Mouse (Mus musculus) hindbrain, postnatal 0 days (tissue): ENCODE results near the gene Fbln1. TPM values are rescaled to one million over a fixed set of nuclear protein-coding genes. Genes with fewer than 3 reads are reported as not detected.

Experiments used
- ATAC-seq: fragments of 200-750 bp; cut with Nextera tagmentation; 2 replicates; pipeline ENCODE4 v1.8.0; 2017; ENCODE audit warnings: mild to moderate bottlenecking, moderate TSS enrichment, moderate library complexity
- DNase-seq: peaks from one replicate; pipeline ENCODE4 v3.0.0-alpha.2; 2015; ENCODE audit warnings: low spot score
- H3K27ac ChIP-seq: fragments of 300-500 bp; sonication (generic); 2 replicates; pipeline ENCODE4 v1.5.1; 2014; ENCODE audit warnings: mild to moderate bottlenecking
- H3K27me3 ChIP-seq: fragments of 300-500 bp; sonication (generic); 2 replicates; pipeline ENCODE4 v1.6.1; 2014; ENCODE audit warnings: low read length, mixed read lengths; ENCODE audit not compliant: insufficient read depth
- H3K36me3 ChIP-seq: fragments of 300-500 bp; sonication (generic); 2 replicates; pipeline ENCODE4 v1.6.1; 2014; ENCODE audit warnings: low read length, mixed read lengths; ENCODE audit not compliant: insufficient read depth
- H3K4me1 ChIP-seq: fragments of 300-500 bp; sonication (generic); 2 replicates; pipeline ENCODE4 v1.6.1; 2014; ENCODE audit warnings: antibody characterized with exemption, low read length, mixed read lengths; ENCODE audit not compliant: insufficient read depth
- H3K4me2 ChIP-seq: fragments of 300-500 bp; sonication (generic); 2 replicates; pipeline ENCODE4 v1.6.1; 2014; ENCODE audit warnings: low read depth, mild to moderate bottlenecking, low read length, moderate library complexity, mixed read lengths
- H3K4me3 ChIP-seq: fragments of 300-500 bp; sonication (generic); 2 replicates; pipeline ENCODE4 v1.5.1; 2014; ENCODE audit warnings: low read length
- H3K9ac ChIP-seq: fragments of 300-500 bp; sonication (generic); replicated peaks from 2 replicates; pipeline ENCODE4 v1.6.1; 2014; ENCODE audit warnings: mild to moderate bottlenecking, low read length, moderate library complexity, mixed read lengths
- H3K9me3 ChIP-seq: fragments of 300-500 bp; sonication (generic); 2 replicates; pipeline ENCODE4 v1.6.1; 2016; ENCODE audit warnings: low read length, mixed read lengths
- CTCF ChIP-seq: IDR thresholded peaks from 2 replicates; pipeline ENCODE4 v1.5.1; 2016; ENCODE audit warnings: antibody characterized with exemption, control low read depth, low read depth
- WGBS: fragments of 180-500 bp; shearing (Covaris S2); extraction: QIAGEN DNeasy Blood & Tissue Kit; methylation state at CpG from one replicate; pipeline ENCODE4 v1.1.7; 2014; 5-methylcytosine and 5-hydroxymethylcytosine counted together
- polyA plus RNA-seq: library from polyadenylated mRNA; unstranded; fragments of >200 nt; fragmentation: Nextera tagmentation; extraction: Ambion mirVana; gene quantifications from 2 replicates; pipeline ENCODE4 v1.2.1, GENCODE M21; 2015
- total RNA-seq: library from RNA; depleted of rRNA; stranded (reverse); fragments of >200 nt; gene quantifications from 2 replicates; pipeline ENCODE4 v1.2.3, GENCODE M21; 2014

Fbln1 gene
- total and polyA plus RNA-seq, 2 experiments from 2014 or later: 48.3 to 73.9 TPM

DNA sequence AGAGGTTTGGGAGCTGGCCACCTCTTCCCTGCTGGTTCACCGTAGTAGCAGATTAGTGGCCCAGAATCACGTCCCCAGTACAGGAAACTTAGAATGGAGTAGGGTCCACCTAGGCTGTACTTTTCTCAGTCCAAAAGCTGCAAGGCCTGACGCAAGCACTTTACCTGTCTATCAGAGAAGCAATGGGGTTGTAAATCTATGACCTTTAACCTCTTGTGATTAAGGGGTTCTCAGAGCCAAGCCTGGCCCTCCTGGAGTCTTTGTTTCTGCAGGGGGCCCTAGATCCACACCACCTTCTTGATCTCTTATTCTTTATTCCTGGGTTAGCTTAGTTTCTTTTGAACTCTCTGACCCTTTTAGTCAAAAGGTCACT is 940 bp downstream of the Fbln1 start:
- H3K9me3 ChIP-seq: no peaks in the 10 kb centered on the region
- DNase-seq: no peak
- H3K27ac ChIP-seq: peak overlapping the region; percentile 75; the same call in 1 of the 2 replicates
- peak overlapping the region; percentile 72 for H3K4me2 ChIP-seq
- no peaks in the 10 kb centered on the region for H3K36me3 ChIP-seq
- WGBS: 28% methylated on average over 3 of the region's 3 CpGs
- peak overlapping the region; percentile 39 for H3K4me3 ChIP-seq
- H3K27me3 ChIP-seq: no peaks in the 10 kb centered on the region
- no peak for TF ChIP-seq CTCF
- H3K9ac ChIP-seq: no peak overlapping the region
- H3K4me1 ChIP-seq: 0 out of 2 replicates have a peak, but pooled peaks cover 5% of the 10 kb centered on the region
- no peak for ATAC-seq

DNA sequence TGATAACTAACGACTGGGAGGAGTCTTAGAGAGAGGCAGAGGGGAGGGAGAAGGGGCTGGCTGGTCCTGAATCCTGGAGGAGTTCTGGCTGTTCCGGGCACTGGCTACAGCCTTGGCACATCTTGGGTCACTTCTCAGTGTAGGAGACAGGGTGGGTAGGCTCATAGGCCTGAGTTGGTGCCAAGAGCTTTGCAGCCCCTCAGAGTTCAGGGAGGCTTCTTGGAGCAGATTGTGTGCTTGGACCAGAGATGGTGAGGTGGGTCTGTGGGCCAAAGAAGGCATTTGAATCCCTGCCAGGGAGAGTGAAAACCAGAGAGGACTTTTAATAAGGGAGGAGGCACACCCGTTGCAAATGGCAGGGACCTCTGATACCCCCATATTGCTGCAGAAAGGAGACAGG is 1.3 kb downstream of the Fbln1 start:
- ATAC-seq (peak; percentile 22; the same call in 1 of the 2 replicates), DNase-seq (peak; percentile 65)
- Histone ChIP-seq H3K9ac (no peak overlapping the region), H3K9me3 (no peaks in the 10 kb centered on the region), H3K4me3 (peak overlapping the region; percentile 39; the same call in 1 of the 2 replicates), H3K36me3 (no peaks in the 10 kb centered on the region), H3K4me1 (0 out of 2 replicates have a peak, but pooled peaks cover 4% of the 10 kb centered on the region), H3K27me3 (no peaks in the 10 kb centered on the region), H3K4me2 (peak overlapping the region; percentile 72), H3K27ac (peak overlapping the region; percentile 75)
- TF ChIP-seq CTCF: no peak
- 9% methylated on average over 3 of the region's 3 CpGs for WGBS

DNA sequence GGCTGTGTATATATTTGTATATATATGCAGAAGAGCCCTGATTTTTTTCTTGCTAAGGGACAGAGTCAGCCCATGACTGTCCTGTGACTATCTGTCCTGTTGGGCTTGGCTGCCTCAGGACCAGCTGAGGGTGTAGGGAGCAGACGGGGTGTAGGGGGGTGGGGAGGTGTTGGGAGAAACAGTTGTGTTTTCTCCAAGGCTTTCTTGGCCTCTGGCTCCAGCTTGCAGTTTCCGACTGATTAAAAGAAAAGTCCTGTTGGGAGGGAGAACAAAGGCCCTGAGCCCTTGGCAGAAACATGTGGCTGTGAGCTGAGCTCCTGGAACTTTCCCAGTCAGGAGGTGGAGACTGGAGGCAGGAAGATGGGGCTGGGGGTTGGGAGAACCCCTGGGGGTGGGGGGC is 2.0 kb downstream of the Fbln1 start:
- Histone ChIP-seq H3K27me3 (no peaks in the 10 kb centered on the region), H3K36me3 (no peaks in the 10 kb centered on the region), H3K27ac (peak overlapping the region; percentile 75), H3K4me1 (0 out of 2 replicates have a peak, but pooled peaks cover 2% of the 10 kb centered on the region), H3K4me2 (peak overlapping the region; percentile 72), H3K9me3 (no peaks in the 10 kb centered on the region), H3K9ac (no peak overlapping the region), H3K4me3 (peak overlapping the region; percentile 19; the same call in 1 of the 2 replicates)
- WGBS: 6% methylated on average over 2 of the region's 2 CpGs
- no peak for TF ChIP-seq CTCF
- DNase-seq (peak; percentile 72), ATAC-seq (peak; percentile 52)

DNA sequence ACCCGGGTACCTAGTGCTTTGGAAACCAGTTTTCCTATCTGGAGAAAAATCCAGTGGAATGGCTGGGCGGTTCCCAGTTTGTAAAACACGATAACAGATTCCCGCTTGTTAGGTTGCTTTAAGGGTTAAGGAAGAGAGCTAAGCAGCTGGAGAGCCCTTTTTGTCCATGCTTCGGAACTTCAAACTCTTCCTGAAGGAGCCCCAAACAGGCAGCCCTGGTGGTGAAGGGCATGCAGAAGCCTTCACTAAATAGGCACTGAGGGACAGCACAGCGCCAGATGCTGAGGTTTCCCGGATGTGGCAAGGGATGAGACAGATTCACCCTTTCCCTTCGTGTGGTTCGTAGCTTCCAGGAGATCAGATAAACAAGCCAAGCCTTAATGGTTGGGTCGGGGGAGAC is 2.6 kb downstream of the Fbln1 start:
- Histone ChIP-seq H3K36me3 (no peaks in the 10 kb centered on the region), H3K27me3 (no peaks in the 10 kb centered on the region), H3K27ac (peak overlapping the region; percentile 75; the same call in 1 of the 2 replicates), H3K9ac (0 out of 2 replicates have a peak overlapping the region, but pooled peaks have one; percentile 31), H3K9me3 (no peaks in the 10 kb centered on the region), H3K4me3 (peak overlapping the region; percentile 19), H3K4me2 (peak overlapping the region; percentile 72), H3K4me1 (0 out of 2 replicates have a peak, but pooled peaks cover 2% of the 10 kb centered on the region)
- TF ChIP-seq CTCF: no peak
- 7% methylated on average over 10 of the region's 10 CpGs for WGBS
- peak; percentile 45 for DNase-seq
- ATAC-seq: no peak

- H3K4me2 ChIP-seq: no peak overlapping the region
- no peak overlapping the region for H3K27ac ChIP-seq
- 0 out of 2 replicates have a peak, but pooled peaks cover 2% of the 10 kb centered on the region for H3K4me1 ChIP-seq
- H3K27me3 ChIP-seq: no peaks in the 10 kb centered on the region
- no peaks in the 10 kb centered on the region for H3K36me3 ChIP-seq
- no peak overlapping the region for H3K4me3 ChIP-seq
- TF ChIP-seq CTCF: peak; percentile 54
- H3K9me3 ChIP-seq: no peaks in the 10 kb centered on the region
- no peak overlapping the region for H3K9ac ChIP-seq
- DNase-seq (no peak), ATAC-seq (no peak)
- 90% methylated on average over 3 of the region's 3 CpGs for WGBS
Measured at GRCm38 (mm10) chr15:85209341-85209740, 3.6 kb downstream of the Fbln1 start.

DNA sequence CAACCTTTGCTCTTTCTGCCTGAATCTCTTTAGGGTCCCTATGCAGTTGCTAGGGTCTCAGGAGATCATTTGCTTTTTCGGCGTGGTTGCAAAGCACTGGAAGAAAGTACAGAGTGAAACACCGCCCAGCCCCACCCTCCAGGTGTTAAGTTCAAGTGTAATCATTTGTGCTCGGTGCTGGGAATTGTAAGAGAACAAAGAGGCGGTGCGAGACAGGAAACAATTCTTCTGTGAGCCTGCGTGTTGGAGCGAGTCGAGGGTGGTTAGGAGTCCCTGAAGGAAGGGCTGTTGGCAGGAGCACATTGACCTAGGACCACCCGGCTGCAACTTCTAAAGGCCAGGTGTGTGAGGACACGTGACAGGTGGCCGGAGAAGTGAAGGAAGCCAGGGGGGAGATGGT is 4.9 kb downstream of the Fbln1 start:
- TF ChIP-seq CTCF: no peak
- H3K9me3 ChIP-seq: no peaks in the 10 kb centered on the region
- 0 out of 2 replicates have a peak, but pooled peaks cover 2% of the 10 kb centered on the region for H3K4me1 ChIP-seq
- DNase-seq (no peak), ATAC-seq (no peak)
- WGBS: 84% methylated on average over 12 of the region's 12 CpGs
- H3K4me3 ChIP-seq: no peak overlapping the region
- H3K9ac ChIP-seq: no peak overlapping the region
- no peak overlapping the region for H3K4me2 ChIP-seq
- no peaks in the 10 kb centered on the region for H3K36me3 ChIP-seq
- H3K27me3 ChIP-seq: no peaks in the 10 kb centered on the region
- no peak overlapping the region for H3K27ac ChIP-seq

DNA sequence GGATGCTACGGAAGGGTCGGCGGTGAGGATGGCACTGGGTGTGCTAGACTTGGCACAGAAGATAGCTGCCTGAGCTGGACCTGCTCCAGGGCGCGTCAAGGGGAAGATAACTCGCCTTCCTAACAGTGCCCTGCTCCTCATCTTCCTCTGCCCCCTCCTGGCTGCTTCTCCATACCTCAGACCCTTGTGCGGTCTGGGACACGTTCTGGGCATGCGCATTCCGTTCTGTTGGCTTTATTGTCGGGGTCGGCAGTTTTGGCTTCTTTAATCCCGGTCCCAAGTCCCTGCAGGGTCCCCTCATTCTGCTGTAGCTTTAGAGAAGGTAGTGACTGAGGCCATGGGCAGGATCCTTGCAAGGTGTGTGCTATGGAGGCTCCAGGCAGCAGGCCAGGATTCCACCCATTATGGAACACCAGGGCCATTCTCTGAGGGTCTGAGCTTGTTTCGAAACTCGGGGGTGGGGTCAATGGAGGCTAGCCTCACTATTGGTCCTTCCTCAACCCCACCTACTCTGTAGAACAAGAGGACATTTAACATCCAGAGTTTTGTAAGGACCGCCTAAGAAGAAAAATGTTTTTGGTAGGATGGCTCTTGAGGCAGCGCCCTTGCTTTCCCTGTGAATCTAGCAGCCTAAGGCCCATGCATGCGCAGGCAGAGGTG is 5.5 kb downstream of the Fbln1 start:
- TF ChIP-seq CTCF: no peak
- H3K9me3 ChIP-seq: no peaks in the 10 kb centered on the region
- no peaks in the 10 kb centered on the region for H3K36me3 ChIP-seq
- no peak overlapping the region for H3K27ac ChIP-seq
- ATAC-seq: no peak
- WGBS: 86% methylated on average over 18 of the region's 18 CpGs
- no peak overlapping the region for H3K9ac ChIP-seq
- H3K4me3 ChIP-seq: no peak overlapping the region
- 0 out of 2 replicates have a peak, but pooled peaks cover 2% of the 10 kb centered on the region for H3K4me1 ChIP-seq
- no peaks in the 10 kb centered on the region for H3K27me3 ChIP-seq
- no peak overlapping the region for H3K4me2 ChIP-seq
- no peak for DNase-seq
